8 mouse cellular contexts compared by ENCODE assay signal in the genomic region with DNA sequence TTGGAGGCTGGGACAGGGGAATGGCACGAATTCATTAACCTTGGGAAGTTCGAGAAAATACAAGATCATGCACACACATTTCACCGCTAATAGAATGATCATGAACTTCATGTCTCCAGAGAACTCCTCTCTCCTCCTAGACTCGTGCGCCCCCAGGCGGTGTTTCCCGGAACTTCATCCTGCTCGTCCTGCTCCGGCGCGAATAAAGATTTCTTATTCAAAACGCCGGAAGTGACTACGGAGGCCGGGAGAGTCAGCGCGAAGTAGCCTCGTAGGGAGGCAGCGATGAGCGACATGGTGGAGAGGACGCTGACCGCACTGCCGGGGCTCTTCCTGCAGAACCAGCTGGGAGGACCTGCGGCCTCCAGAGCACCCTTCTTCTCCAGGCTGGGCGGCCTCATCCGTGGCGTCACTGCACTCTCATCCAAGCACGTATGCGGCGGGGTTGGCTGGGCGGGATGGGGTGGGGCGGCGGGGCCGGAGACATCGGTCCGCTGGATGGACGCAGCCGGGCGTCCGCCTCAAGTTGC. TPM values are rescaled to one million over a fixed set of nuclear protein-coding genes. Genes with fewer than 3 reads are reported as not detected.
DNase-seq lines count a peak whose midpoint lies in the region; ATAC-seq and TF ChIP-seq lines count a peak whose summit lies in the region.

A gene (plus strand): TSS at position 249 of the 530 bp plus-strand sequence.

- H3K4me3 ChIP-seq in ES-Bruce4 (ENCODE audit: low read depth, low read length), result peak within 1 kb of the TSS; percentile 98
- peak within 1 kb of the TSS; percentile 86 for H3K4me3 ChIP-seq in forebrain, embryonic 13.5 days
- H3K4me3 ChIP-seq in neural tube, embryonic 15.5 days (replicated peaks), result peak within 1 kb of the TSS; percentile 92

- no peaks in the 10 kb centered on the region for H3K9me3 ChIP-seq in ES-Bruce4 (replicated peaks; ENCODE audit: control insufficient read depth, insufficient read depth, low read length, poor library complexity, severe bottlenecking)
- H3K9me3 ChIP-seq in forebrain, embryonic 13.5 days (replicated peaks), result no peaks in the 10 kb centered on the region
- no peaks in the 10 kb centered on the region for H3K9me3 ChIP-seq in neural tube, embryonic 15.5 days (replicated peaks)

- peaks cover 3% of the 10 kb centered on the region for H3K36me3 ChIP-seq in ES-Bruce4 (ENCODE audit: control insufficient read depth, insufficient read depth, low read length, poor library complexity, severe bottlenecking)
- H3K36me3 ChIP-seq in forebrain, embryonic 13.5 days (ENCODE audit: poor library complexity, severe bottlenecking), result peaks cover 16% of the 10 kb centered on the region
- peaks cover 16% of the 10 kb centered on the region for H3K36me3 ChIP-seq in neural tube, embryonic 15.5 days

- WGBS in forebrain, embryonic 13.5 days, result 1% methylated on average over 40 of the region's 40 CpGs
- under 1% methylated on average over 40 of the region's 40 CpGs for WGBS in neural tube, embryonic 15.5 days

- intact Hi-C loops in heart, postnatal 14 days (cut with DNase I), result loop anchor here (2.0 to 5.0 kb wide), 3 partner anchors 76 to 416 kb away; a partner anchor contains a TSS

- peak within 1 kb of the TSS; percentile 77 for H3K4me2 ChIP-seq in forebrain, embryonic 13.5 days
- peak within 1 kb of the TSS; percentile 76 for H3K4me2 ChIP-seq in neural tube, embryonic 15.5 days

- no peaks in the 10 kb centered on the region for H3K4me1 ChIP-seq in ES-Bruce4 (ENCODE audit: control insufficient read depth, insufficient read depth, low read length)
- peaks cover 15% of the 10 kb centered on the region for H3K4me1 ChIP-seq in forebrain, embryonic 13.5 days
- H3K4me1 ChIP-seq in neural tube, embryonic 15.5 days, result peaks cover 17% of the 10 kb centered on the region

- TF ChIP-seq EP300 in ES-Bruce4 (IDR thresholded peaks at IDR 0.05; ENCODE audit: insufficient read depth, low read depth, low read length), result 0 out of 2 replicates have a peak, but pooled peaks have one; percentile 65

- ATAC-seq in cerebellum, adult (ENCODE audit: insufficient number of reproducible peaks, low FRiP score, low TSS enrichment), result peak; percentile 91
- peak; percentile 93 for ATAC-seq in forebrain, embryonic 13.5 days
- peak; percentile 96 for ATAC-seq in neural tube, embryonic 15.5 days (ENCODE audit: low FRiP score)

- peak; percentile 51 for TF ChIP-seq POLR2A in ES-Bruce4 (IDR thresholded peaks at IDR 0.05; ENCODE audit: insufficient read depth, low read length)

- peak; percentile 96 to 99 for DNase-seq in heart, postnatal 14 days
- peak; percentile 97 for DNase-seq in layer of hippocampus, adult 11-12 months (ENCODE audit: low spot score)
- peak; percentile 94 for DNase-seq in lung, adult 18-20 months
- DNase-seq in testis, postnatal 14 days (ENCODE audit: low spot score), result peak; percentile 93

- peak within 1 kb of the TSS; percentile 78 for H3K9ac ChIP-seq in ES-Bruce4 (ENCODE audit: low read depth, poor library complexity, severe bottlenecking)
- peak within 1 kb of the TSS; percentile 93 for H3K9ac ChIP-seq in forebrain, embryonic 13.5 days
- H3K9ac ChIP-seq in neural tube, embryonic 15.5 days (replicated peaks), result peak within 1 kb of the TSS; percentile 88

- H3K27me3 ChIP-seq in ES-Bruce4 (ENCODE audit: control insufficient read depth, insufficient read depth, low read length, poor library complexity, severe bottlenecking), result no peaks in the 10 kb centered on the region
- H3K27me3 ChIP-seq in forebrain, embryonic 13.5 days, result no peaks in the 10 kb centered on the region
- H3K27me3 ChIP-seq in neural tube, embryonic 15.5 days (replicated peaks), result no peaks in the 10 kb centered on the region

- H3K27ac ChIP-seq in ES-Bruce4 (ENCODE audit: insufficient read depth, low read length), result no peak within 1 kb of the TSS
- peak within 1 kb of the TSS; percentile 66; the same call in 1 of the 2 replicates for H3K27ac ChIP-seq in forebrain, embryonic 13.5 days
- peak within 1 kb of the TSS; percentile 82 for H3K27ac ChIP-seq in neural tube, embryonic 15.5 days (replicated peaks)

- peak; percentile 84 for TF ChIP-seq CTCF in ES-Bruce4 (IDR thresholded peaks at IDR 0.05; ENCODE audit: low read depth, low read length)

RNA-seq across cellular contexts. Expression of the gene that starts here (rescaled TPM):
- polyA plus RNA-seq in ES-Bruce4 (2011; ENCODE audit: insufficient read depth, insufficient read length, low read depth, missing spikeins), result 19.9 and 20.2 TPM in 2 replicates
- 10.7 and 11.7 TPM in 2 replicates for polyA plus RNA-seq in forebrain, embryonic 13.5 days (2015; fragmentation: Nextera tagmentation; extraction: Ambion mirVana)
- 1 to 10 TPM; 7.3 to 8.7 TPM for total RNA-seq in heart, postnatal 14 days (2021)
- polyA plus RNA-seq in neural tube, embryonic 15.5 days (2015; fragmentation: Nextera tagmentation; extraction: Ambion mirVana), result 11.4 and 11.8 TPM in 2 replicates
